Mouse (Mus musculus): ENCODE data around the gene Senp8. TPM values are rescaled to one million over a fixed set of nuclear protein-coding genes. Genes with fewer than 3 reads are reported as not detected.

Gene Senp8
- polyA plus RNA-seq, 1 experiment, result 12.1 TPM

- Histone ChIP-seq H3K4me3 (ENCODE audit: insufficient read depth, low read length) (no peak overlapping the region), H3K27ac (ENCODE audit: insufficient read depth, low read length) (no peak overlapping the region), H3K4me1 (ENCODE audit: control insufficient read depth, insufficient read depth, low read length) (no peaks in the 10 kb centered on the region)
- TF ChIP-seq POLR2A (IDR thresholded peaks at IDR 0.05; ENCODE audit: low read depth, low read length) (no peak), CTCF (IDR thresholded peaks at IDR 0.05; ENCODE audit: borderline replicate concordance, insufficient read depth, low read length) (no peak)
Observed at GRCm38 (mm10) chr9:59743903-59744302, 6.6 kb downstream of the Senp8 start.

- H3K4me1 ChIP-seq (ENCODE audit: control insufficient read depth, insufficient read depth, low read length), result no peaks in the 10 kb centered on the region
- no peak overlapping the region for H3K4me3 ChIP-seq (ENCODE audit: insufficient read depth, low read length)
- H3K27ac ChIP-seq (ENCODE audit: insufficient read depth, low read length), result no peak overlapping the region
- TF ChIP-seq CTCF (IDR thresholded peaks at IDR 0.05; ENCODE audit: borderline replicate concordance, insufficient read depth, low read length) (no peak), POLR2A (IDR thresholded peaks at IDR 0.05; ENCODE audit: low read depth, low read length) (no peak)
Observed at GRCm38 (mm10) chr9:59740593-59740992, 9.9 kb downstream of the Senp8 start.

DNA sequence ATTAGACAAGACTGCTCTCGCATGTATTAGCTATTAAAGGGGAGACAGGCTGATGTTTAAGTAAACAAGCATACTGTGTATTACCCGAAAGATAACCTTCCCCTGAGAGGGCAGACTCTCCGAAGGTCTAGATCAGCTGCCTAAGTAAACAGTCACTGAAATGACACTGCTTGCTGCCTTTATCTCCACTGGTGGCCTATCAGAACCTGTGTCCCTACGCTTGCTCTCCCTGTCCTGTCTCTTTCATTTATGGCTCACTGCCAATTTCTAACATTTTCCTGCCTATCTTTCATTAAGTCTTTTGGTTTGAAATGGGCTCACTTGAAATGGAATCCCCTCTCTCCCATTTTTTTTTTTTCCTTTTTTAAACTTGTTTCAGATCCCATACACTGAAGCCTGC is 15.1 kb downstream of the Senp8 start:
- Histone ChIP-seq H3K4me3 (ENCODE audit: insufficient read depth, low read length) (no peak overlapping the region), H3K4me1 (ENCODE audit: control insufficient read depth, insufficient read depth, low read length) (no peaks in the 10 kb centered on the region), H3K27ac (ENCODE audit: insufficient read depth, low read length) (no peak overlapping the region)
- TF ChIP-seq POLR2A (IDR thresholded peaks at IDR 0.05; ENCODE audit: low read depth, low read length) (no peak), CTCF (IDR thresholded peaks at IDR 0.05; ENCODE audit: borderline replicate concordance, insufficient read depth, low read length) (no peak)

DNA sequence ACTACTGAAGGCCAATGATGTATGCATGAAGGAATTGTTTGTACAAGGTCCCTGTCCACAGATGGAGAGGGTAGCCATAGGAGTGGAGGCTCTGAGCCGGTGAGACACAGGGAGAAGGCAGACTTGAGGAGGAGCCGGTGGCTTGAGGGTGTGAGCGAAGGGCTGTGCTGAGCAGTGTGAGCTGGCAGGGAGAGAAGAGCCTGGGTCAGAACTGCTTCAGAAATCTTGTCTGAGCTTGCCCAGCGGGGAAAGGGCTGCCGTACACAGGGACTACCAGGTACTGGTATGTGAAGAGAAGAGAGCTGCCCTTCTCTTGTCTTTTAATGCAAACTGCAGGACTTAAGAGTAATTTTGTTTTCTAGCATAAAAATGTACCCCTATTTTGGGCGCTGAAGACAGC is 17.4 kb downstream of the Senp8 start:
- Histone ChIP-seq H3K4me3 (ENCODE audit: insufficient read depth, low read length) (no peak overlapping the region), H3K27ac (ENCODE audit: insufficient read depth, low read length) (no peak overlapping the region; the same call in 1 of the 2 replicates), H3K4me1 (ENCODE audit: control insufficient read depth, insufficient read depth, low read length) (no peaks in the 10 kb centered on the region)
- TF ChIP-seq POLR2A (IDR thresholded peaks at IDR 0.05; ENCODE audit: low read depth, low read length) (no peak), CTCF (IDR thresholded peaks at IDR 0.05; ENCODE audit: borderline replicate concordance, insufficient read depth, low read length) (no peak)

- Histone ChIP-seq H3K4me1 (ENCODE audit: control insufficient read depth, insufficient read depth, low read length) (no peaks in the 10 kb centered on the region), H3K4me3 (ENCODE audit: insufficient read depth, low read length) (no peak overlapping the region), H3K27ac (ENCODE audit: insufficient read depth, low read length) (no peak overlapping the region)
- TF ChIP-seq POLR2A (IDR thresholded peaks at IDR 0.05; ENCODE audit: low read depth, low read length), result no peak
- TF ChIP-seq CTCF (IDR thresholded peaks at IDR 0.05; ENCODE audit: borderline replicate concordance, insufficient read depth, low read length), result no peak
Observed at GRCm38 (mm10) chr9:59731136-59731535, 19.4 kb downstream of the Senp8 start.

DNA sequence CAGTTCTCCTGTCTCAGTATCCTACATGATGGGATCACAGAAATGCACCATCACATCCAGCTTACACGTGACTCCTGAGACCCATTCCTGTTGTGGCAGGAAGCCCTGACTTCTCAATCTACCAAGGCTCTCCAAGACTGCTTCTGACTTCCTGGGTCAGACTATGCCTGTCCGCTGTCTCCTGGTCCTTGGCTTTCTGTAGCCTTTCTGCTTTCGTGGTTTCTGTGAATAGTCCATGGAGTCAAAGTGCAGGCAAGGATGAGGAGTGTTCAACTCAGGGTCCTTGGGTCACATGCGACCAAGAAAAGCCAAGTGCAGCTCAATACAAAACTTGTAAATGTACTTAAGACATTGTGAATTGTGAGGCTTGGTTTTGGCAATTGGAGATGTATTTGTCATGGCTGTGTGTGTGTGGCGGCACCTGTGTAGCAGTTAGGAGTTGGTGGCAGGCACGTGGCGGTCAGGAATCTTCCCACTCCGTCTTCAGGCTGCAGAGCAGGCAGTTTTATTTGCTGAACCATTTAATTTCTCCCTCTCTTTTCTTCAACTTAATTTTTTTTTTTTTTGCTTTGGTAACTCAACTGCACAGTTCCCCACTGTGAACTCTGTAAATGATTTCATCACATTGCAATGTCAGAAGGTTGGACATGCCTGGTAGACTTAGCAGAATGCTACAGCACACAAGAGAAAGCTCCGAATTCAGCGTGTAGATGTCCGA is 22.8 kb downstream of the Senp8 start:
- Histone ChIP-seq H3K4me3 (ENCODE audit: insufficient read depth, low read length) (no peak overlapping the region), H3K27ac (ENCODE audit: insufficient read depth, low read length) (no peak overlapping the region), H3K4me1 (ENCODE audit: control insufficient read depth, insufficient read depth, low read length) (no peaks in the 10 kb centered on the region; the same call in 1 of the 2 replicates)
- no peak for TF ChIP-seq POLR2A (IDR thresholded peaks at IDR 0.05; ENCODE audit: low read depth, low read length)
- TF ChIP-seq CTCF (IDR thresholded peaks at IDR 0.05; ENCODE audit: borderline replicate concordance, insufficient read depth, low read length), result no peak

- H3K27ac ChIP-seq (ENCODE audit: insufficient read depth, low read length), result no peak overlapping the region
- H3K4me3 ChIP-seq (ENCODE audit: insufficient read depth, low read length), result no peak overlapping the region
- no peaks in the 10 kb centered on the region; the same call in 1 of the 2 replicates for H3K4me1 ChIP-seq (ENCODE audit: control insufficient read depth, insufficient read depth, low read length)
- TF ChIP-seq CTCF (IDR thresholded peaks at IDR 0.05; ENCODE audit: borderline replicate concordance, insufficient read depth, low read length) (no peak), POLR2A (IDR thresholded peaks at IDR 0.05; ENCODE audit: low read depth, low read length) (no peak)
Observed at GRCm38 (mm10) chr9:59725515-59725914, 25.0 kb downstream of the Senp8 start.

DNA sequence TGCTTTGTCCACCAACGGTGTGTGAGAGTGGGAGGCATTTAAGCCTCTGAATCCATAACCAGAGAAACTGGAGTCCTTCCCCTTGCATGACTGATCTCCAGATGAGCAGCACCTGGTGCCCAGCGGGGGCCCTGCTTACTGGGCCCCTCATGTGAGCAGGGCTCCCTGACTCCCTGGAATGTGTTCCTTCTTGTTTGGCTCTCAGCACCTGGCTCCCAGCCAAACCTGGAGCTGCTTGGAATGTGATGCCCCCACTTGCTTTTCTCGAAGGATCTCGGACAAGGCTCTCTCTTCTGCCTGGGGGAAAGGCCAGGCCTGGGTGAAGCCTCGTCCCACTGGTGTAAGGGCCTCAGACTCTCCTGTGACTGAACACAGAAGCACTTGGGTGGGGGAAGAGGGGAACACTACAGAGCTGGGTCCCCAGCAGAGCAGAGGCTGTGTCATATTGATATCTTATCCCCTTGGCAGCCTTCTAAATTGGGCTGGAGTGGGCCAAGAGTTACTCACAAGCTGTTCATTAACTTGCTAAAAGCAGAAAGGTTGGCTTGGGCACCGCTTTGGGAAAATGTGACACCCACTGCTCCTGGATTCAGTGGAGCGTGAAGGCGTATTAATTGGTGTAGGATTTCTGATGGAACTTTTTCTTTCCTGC is 26.6 kb downstream of the Senp8 start:
- Histone ChIP-seq H3K4me1 (ENCODE audit: control insufficient read depth, insufficient read depth, low read length) (no peaks in the 10 kb centered on the region; the same call in 1 of the 2 replicates), H3K4me3 (ENCODE audit: insufficient read depth, low read length) (no peak overlapping the region), H3K27ac (ENCODE audit: insufficient read depth, low read length) (no peak overlapping the region)
- no peak for TF ChIP-seq POLR2A (IDR thresholded peaks at IDR 0.05; ENCODE audit: low read depth, low read length)

DNA sequence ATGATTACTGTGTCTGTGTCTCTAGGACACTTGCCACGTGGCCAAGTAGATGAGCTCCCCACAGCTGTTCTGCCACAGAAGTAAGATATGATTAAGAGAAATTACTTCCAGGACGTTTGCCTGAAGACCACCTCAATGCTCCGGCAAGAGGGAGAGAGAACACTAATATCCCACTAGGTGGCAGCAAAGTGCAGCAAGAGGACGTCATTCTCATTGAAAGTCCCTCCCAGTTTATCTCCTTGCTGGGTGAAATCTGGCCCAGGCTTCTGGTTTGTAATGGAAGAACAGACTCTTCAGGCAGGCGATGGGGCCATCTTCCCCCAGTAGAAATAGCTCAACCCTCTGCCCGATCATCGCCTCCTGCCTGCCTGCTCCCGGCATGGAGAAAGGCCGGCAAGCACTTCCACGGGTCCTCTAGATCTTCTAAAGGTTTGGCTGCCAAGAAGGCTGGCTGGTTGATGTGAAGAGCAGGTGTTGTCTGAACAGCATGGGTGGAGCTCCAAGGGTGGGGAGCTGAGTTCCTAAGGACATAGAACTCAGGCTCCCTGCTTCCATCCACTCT is 27.3 kb downstream of the Senp8 start:
- Histone ChIP-seq H3K4me3 (ENCODE audit: insufficient read depth, low read length) (no peak overlapping the region), H3K27ac (ENCODE audit: insufficient read depth, low read length) (no peak overlapping the region), H3K4me1 (ENCODE audit: control insufficient read depth, insufficient read depth, low read length) (no peaks in the 10 kb centered on the region; the same call in 1 of the 2 replicates)
- TF ChIP-seq POLR2A (IDR thresholded peaks at IDR 0.05; ENCODE audit: low read depth, low read length) (no peak), CTCF (IDR thresholded peaks at IDR 0.05; ENCODE audit: borderline replicate concordance, insufficient read depth, low read length) (peak; percentile 42; the same call in 1 of the 2 replicates)

DNA sequence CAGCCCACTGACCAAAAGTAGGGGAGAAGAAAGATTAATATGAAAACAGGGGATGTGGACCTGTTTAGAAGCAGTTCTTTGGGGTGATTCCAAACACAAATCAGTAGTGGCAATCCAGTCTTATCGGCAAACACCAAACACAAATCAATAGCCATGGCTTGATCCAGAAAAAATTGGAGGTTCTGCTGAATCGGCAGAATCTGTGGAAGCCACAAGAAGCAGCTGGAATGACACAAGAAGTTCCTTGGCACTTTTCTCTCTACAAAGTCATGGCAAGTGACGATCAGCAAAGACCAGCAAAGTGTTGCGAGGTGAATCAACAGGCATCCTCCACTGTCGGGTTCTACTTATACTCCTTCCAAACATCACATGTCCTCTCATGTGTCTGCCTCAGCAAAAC is 29.4 kb downstream of the Senp8 start:
- Histone ChIP-seq H3K27ac (ENCODE audit: insufficient read depth, low read length) (no peak overlapping the region), H3K4me3 (ENCODE audit: insufficient read depth, low read length) (no peak overlapping the region), H3K4me1 (ENCODE audit: control insufficient read depth, insufficient read depth, low read length) (no peaks in the 10 kb centered on the region; the same call in 1 of the 2 replicates)
- no peak for TF ChIP-seq POLR2A (IDR thresholded peaks at IDR 0.05; ENCODE audit: low read depth, low read length)
- TF ChIP-seq CTCF (IDR thresholded peaks at IDR 0.05; ENCODE audit: borderline replicate concordance, insufficient read depth, low read length), result no peak
